13 mouse cellular contexts compared by ENCODE assay signal in the genomic region with DNA sequence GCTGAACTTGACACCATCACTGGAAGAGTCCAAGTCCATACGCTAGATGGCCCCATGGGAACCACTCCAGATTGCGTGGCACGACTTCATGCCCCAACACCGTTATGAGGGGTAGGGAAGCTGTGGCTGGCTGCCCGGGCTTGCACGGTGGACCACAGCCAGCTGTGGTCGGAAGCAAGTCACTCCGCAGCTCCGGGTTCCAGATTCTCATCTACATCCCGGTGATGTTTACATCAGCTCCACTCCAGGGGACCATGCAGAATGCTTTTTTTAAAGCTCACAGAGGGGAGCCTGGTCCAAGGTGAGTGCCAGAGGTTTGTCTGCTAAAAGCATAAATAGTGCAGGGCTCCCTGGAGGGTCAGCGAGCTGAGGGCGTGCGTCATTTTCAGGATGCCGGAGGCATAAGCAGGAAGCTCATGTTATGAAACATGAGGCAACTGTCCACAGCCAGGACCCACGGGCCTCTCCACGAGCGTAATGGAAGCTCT. TPM values are rescaled to one million over a fixed set of nuclear protein-coding genes. Genes with fewer than 3 reads are reported as not detected.
DNase-seq lines count a peak whose midpoint lies in the region; ATAC-seq lines count a peak whose summit lies in the region.
"Had no signal": no experiment of that assay in that cellular context is flagged by ENCODE, and none has a peak within 500 bp of the region (broad histone marks: within the 10 kb centered on the region; RNA-seq: fewer than 3 reads in every experiment).

No protein-coding gene starts in this region.

- no peak for DNase-seq in limb, embryonic 10.5 days (ENCODE audit: low spot score)
- peak; percentile 33 for DNase-seq in gastrocnemius, postnatal 25 days
- peak; percentile 43 to 72 for DNase-seq in lung, adult 18-20 months
- DNase-seq in right cerebral cortex, postnatal 14 days = no peak
- no peak for DNase-seq in thymus, adult 18-20 months
- DNase-seq in urinary bladder, postnatal 10 days (ENCODE audit: low spot score) = no peak
- DNase-seq: adrenal gland, postnatal 25 days; cerebellum, adult 9-11 months; thymus, postnatal 14 days had no signal

- H3K9ac ChIP-seq in limb, embryonic 13.5 days = no peak overlapping the region
- H3K9ac ChIP-seq: heart, embryonic 15.5 days; midbrain, embryonic 12.5 days had no signal

- no peak for ATAC-seq in limb, embryonic 13.5 days (ENCODE audit: low FRiP score, low read depth)

- H3K36me3 ChIP-seq in limb, embryonic 13.5 days = no peaks in the 10 kb centered on the region
- no peaks in the 10 kb centered on the region for H3K36me3 ChIP-seq in limb, embryonic 10.5 days
- H3K36me3 ChIP-seq: heart, embryonic 15.5 days; midbrain, embryonic 12.5 days had no signal

- H3K4me3 ChIP-seq in limb, embryonic 13.5 days = no peak overlapping the region
- H3K4me3 ChIP-seq in limb, embryonic 10.5 days = no peak overlapping the region
- H3K4me3 ChIP-seq: erythroblast, embryonic 14.5 days; heart, embryonic 15.5 days; midbrain, embryonic 12.5 days had no signal

- 62% methylated on average over 17 of the region's 17 CpGs for WGBS in limb, embryonic 13.5 days
- WGBS in limb, embryonic 10.5 days = 87% methylated on average over 17 of the region's 17 CpGs

- no peaks in the 10 kb centered on the region for H3K27me3 ChIP-seq in limb, embryonic 13.5 days
- H3K27me3 ChIP-seq in limb, embryonic 10.5 days (ENCODE audit: low read depth, poor library complexity, severe bottlenecking) = no peaks in the 10 kb centered on the region
- H3K27me3 ChIP-seq: midbrain, embryonic 12.5 days had no signal

- no peaks in the 10 kb centered on the region for H3K9me3 ChIP-seq in limb, embryonic 13.5 days
- no peaks in the 10 kb centered on the region for H3K9me3 ChIP-seq in limb, embryonic 10.5 days (replicated peaks)
- H3K9me3 ChIP-seq: heart, embryonic 15.5 days; midbrain, embryonic 12.5 days had no signal

- H3K27ac ChIP-seq in limb, embryonic 13.5 days = 0 out of 2 replicates have a peak overlapping the region, but pooled peaks have one; percentile 28
- H3K27ac ChIP-seq in limb, embryonic 10.5 days = no peak overlapping the region
- H3K27ac ChIP-seq: heart, embryonic 15.5 days; midbrain, embryonic 12.5 days had no signal

- H3K4me1 ChIP-seq in limb, embryonic 13.5 days = peaks cover 29% of the 10 kb centered on the region
- peaks cover 17% of the 10 kb centered on the region; the same call in 1 of the 2 replicates for H3K4me1 ChIP-seq in limb, embryonic 10.5 days

- no peak overlapping the region for H3K4me2 ChIP-seq in limb, embryonic 13.5 days (replicated peaks)
- H3K4me2 ChIP-seq: heart, embryonic 15.5 days; midbrain, embryonic 12.5 days had no signal

RNA-seq across cellular contexts. Expression of a gene that starts 55.4 kb away (rescaled TPM):
- polyA plus RNA-seq in limb, embryonic 13.5 days (2015; fragmentation: Nextera tagmentation; extraction: Ambion mirVana) = 0.23 and 0.27 TPM in 2 replicates
- polyA plus RNA-seq in limb, embryonic 10.5 days (2016; fragmentation: Nextera tagmentation; extraction: Ambion mirVana) = 0.23 and 0.24 TPM in 2 replicates
- total RNA-seq in gastrocnemius, postnatal 25 days (2021) = under 1 TPM; 0.03 to 0.11 TPM
- polyA plus RNA-seq: erythroblast, embryonic 14.5 days had no signal

Comparison
In these comparisons a context has a peak if more than half of its experiments do, and no peak if none do; other contexts are left out.
1. DNase-seq: peak in gastrocnemius, postnatal 25 days (single experiment) and lung, adult 18-20 months (2 of 2); none in limb, embryonic 10.5 days (single experiment), right cerebral cortex, postnatal 14 days (single experiment), thymus, adult 18-20 months (0 of 2) and urinary bladder, postnatal 10 days (single experiment).